Mouse (Mus musculus): ENCODE data around the gene Gm20388. TPM values are rescaled to one million over a fixed set of nuclear protein-coding genes. Genes with fewer than 3 reads are reported as not detected.

Gene Gm20388
- total RNA-seq, 1 experiment from 2014 or later: 18.4 TPM

DNA sequence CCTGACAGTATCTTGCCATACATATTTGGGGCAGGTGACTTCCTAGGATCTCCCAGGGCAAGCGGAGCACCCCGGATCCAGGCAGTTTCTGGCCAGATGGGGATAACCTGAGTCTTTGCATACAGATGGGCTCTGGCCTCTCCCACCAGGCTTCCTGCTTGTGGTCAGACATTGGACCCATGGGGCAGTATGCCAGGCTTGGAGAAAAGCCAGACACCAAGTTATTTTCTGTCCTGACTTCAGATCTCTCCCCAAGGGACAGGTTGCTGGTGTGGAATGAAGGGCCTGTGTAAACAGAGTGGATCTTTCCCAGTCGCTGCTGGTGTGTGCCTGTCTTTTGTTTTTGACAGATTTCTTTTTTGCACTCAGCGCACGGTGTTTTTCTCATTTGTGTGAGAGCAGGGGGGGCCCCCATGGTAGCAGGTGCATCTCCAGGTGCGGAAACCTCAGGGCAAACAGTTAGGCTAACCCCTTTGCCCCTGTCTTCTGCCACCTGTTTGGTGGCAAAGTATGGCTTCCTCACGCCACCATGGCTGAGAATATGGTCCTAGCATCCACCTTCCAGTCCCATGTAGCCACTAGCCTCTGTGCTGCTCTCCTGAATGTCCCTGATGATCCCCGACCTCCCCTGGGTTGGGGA lies 632.9 kb downstream of the Gm20388 start:
- ATAC-seq (replicated peaks in 1 of 2; ENCODE audit: insufficient read depth in 1 of 2, low FRiP score in 2 of 2, low TSS enrichment in 1 of 2, low read depth in 1 of 2, poor library complexity in 2 of 2, severe bottlenecking in 2 of 2): no peak

GRCm38 (mm10) chr8:120544155-120544554 lies 633.5 kb downstream of the Gm20388 start:
- ATAC-seq (replicated peaks in 1 of 2; ENCODE audit: insufficient read depth in 1 of 2, low FRiP score in 2 of 2, low TSS enrichment in 1 of 2, low read depth in 1 of 2, poor library complexity in 2 of 2, severe bottlenecking in 2 of 2): no peak

GRCm38 (mm10) chr8:120547562-120547961 lies 636.9 kb downstream of the Gm20388 start:
- ATAC-seq (replicated peaks in 1 of 2; ENCODE audit: insufficient read depth in 1 of 2, low FRiP score in 2 of 2, low TSS enrichment in 1 of 2, low read depth in 1 of 2, poor library complexity in 2 of 2, severe bottlenecking in 2 of 2): no peak

DNA sequence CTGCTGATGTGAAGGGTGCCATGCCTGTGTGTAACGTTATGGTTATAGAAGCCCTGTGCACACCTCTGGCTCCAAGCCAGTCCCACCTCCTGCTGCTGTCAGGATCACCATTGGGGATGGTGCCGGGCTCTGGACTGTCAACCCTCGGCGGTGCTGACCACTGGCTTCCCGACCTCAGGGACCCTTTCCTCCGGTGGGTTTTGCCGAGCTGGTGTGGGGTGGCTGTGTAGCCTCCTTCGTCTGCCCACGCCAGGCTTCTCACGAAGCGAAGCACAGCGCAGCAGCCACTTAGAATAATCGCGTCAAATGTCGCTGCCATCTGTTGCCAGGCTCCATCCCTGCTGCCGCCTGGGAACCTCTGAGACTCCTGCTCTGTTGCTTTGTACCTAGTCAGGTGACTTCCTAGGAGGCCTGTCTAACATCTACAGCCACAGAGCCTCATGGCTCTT lies 637.7 kb downstream of the Gm20388 start:
- ATAC-seq (replicated peaks in 1 of 2; ENCODE audit: insufficient read depth in 1 of 2, low FRiP score in 2 of 2, low TSS enrichment in 1 of 2, low read depth in 1 of 2, poor library complexity in 2 of 2, severe bottlenecking in 2 of 2): no peak

- ATAC-seq (replicated peaks in 1 of 2; ENCODE audit: insufficient read depth in 1 of 2, low FRiP score in 2 of 2, low TSS enrichment in 1 of 2, low read depth in 1 of 2, poor library complexity in 2 of 2, severe bottlenecking in 2 of 2): no peak
These were observed 638.8 kb downstream of the Gm20388 start for GRCm38 (mm10) chr8:120549321-120549921.

DNA sequence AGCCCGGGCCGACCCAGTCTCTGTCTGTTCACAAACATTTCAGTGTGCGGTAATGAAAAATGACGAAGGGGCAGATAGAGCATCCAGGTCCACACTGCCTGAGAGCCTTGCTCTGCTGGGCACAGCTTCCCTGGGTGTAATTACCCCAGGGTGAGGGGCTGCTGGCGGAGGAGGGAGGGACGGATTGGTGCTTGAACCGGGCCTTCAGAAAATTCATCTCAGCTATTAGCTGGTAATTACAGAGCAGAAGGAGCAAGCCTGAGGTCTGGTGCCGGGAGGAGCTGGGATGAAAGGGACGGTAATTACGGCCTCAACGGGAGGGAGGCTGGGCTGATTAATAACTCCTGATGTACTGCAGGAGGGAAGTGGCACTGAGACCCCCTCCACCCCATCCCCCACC lies 639.3 kb downstream of the Gm20388 start:
- ATAC-seq (replicated peaks in 1 of 2; ENCODE audit: insufficient read depth in 1 of 2, low FRiP score in 2 of 2, low TSS enrichment in 1 of 2, low read depth in 1 of 2, poor library complexity in 2 of 2, severe bottlenecking in 2 of 2): no peak

DNA sequence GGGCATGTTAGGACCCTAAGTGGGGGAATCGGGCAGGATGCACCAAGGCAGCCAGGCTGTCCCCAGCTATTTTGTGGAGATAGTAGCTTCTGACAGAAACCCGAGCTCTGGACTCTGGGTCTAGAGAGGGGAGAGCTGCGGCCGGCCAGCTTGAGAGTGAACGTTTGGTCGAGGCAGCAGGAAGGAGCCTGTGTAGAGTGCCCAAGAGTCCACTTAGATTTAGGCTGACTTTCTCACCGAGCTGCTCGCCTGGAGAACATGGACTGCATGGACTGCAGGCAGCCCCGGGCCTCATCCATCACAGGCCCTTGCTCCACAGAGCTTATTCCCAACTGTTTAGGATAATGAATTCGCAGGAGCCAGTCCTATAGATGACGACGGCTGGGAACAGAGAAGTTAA lies 639.8 kb downstream of the Gm20388 start:
- no peak for ATAC-seq (replicated peaks in 1 of 2; ENCODE audit: insufficient read depth in 1 of 2, low FRiP score in 2 of 2, low TSS enrichment in 1 of 2, low read depth in 1 of 2, poor library complexity in 2 of 2, severe bottlenecking in 2 of 2)

- ATAC-seq (replicated peaks in 1 of 2; ENCODE audit: insufficient read depth in 1 of 2, low FRiP score in 2 of 2, low TSS enrichment in 1 of 2, low read depth in 1 of 2, poor library complexity in 2 of 2, severe bottlenecking in 2 of 2): no peak
These were observed 640.5 kb downstream of the Gm20388 start for GRCm38 (mm10) chr8:120550937-120551676.

DNA sequence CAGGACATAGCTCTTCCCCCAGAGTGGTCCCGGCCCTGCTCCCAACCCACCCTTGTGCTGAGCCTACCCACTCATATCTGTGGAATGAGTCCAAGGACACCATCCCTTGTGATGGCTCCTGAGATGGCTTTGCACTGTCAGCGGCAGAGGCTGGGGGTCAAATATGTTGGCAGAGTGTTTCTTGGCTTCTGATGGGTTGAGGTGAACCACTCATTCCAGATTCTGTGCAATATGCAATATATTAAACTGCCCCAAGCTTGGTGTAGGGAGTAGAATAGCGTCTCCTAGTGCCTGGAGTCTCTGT lies 641.0 kb downstream of the Gm20388 start:
- ATAC-seq (replicated peaks in 1 of 2; ENCODE audit: insufficient read depth in 1 of 2, low FRiP score in 2 of 2, low TSS enrichment in 1 of 2, low read depth in 1 of 2, poor library complexity in 2 of 2, severe bottlenecking in 2 of 2): no peak

DNA sequence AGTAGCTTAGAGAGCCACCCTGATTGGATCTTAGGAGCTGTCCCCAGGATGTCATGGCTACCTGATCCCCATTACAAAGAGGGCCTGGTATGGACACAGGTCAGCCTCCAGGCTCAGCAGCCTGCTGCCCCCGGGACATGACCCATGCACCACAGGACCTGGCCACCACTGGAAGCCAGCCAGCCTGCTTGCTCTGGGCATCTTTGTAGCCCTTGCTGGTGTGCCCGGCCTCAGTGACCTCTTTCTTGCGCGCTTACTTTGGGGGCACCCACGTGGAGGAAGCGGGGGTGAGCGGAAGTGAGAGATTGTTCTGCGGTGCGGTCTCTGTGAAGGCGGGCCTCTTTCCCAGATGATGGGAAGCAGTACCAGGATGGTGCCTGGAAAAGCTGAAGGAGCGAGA lies 641.9 kb downstream of the Gm20388 start:
- ATAC-seq (replicated peaks in 1 of 2; ENCODE audit: insufficient read depth in 1 of 2, low FRiP score in 2 of 2, low TSS enrichment in 1 of 2, low read depth in 1 of 2, poor library complexity in 2 of 2, severe bottlenecking in 2 of 2): no peak

GRCm38 (mm10) chr8:120553441-120554123 lies 642.9 kb downstream of the Gm20388 start:
- no peak for ATAC-seq (replicated peaks in 1 of 2; ENCODE audit: insufficient read depth in 1 of 2, low FRiP score in 2 of 2, low TSS enrichment in 1 of 2, low read depth in 1 of 2, poor library complexity in 2 of 2, severe bottlenecking in 2 of 2)

GRCm38 (mm10) chr8:120554466-120555039 lies 643.9 kb downstream of the Gm20388 start:
- no peak for ATAC-seq (replicated peaks in 1 of 2; ENCODE audit: insufficient read depth in 1 of 2, low FRiP score in 2 of 2, low TSS enrichment in 1 of 2, low read depth in 1 of 2, poor library complexity in 2 of 2, severe bottlenecking in 2 of 2)

- no peak for ATAC-seq (replicated peaks in 1 of 2; ENCODE audit: insufficient read depth in 1 of 2, low FRiP score in 2 of 2, low TSS enrichment in 1 of 2, low read depth in 1 of 2, poor library complexity in 2 of 2, severe bottlenecking in 2 of 2)
These were observed 645.7 kb downstream of the Gm20388 start for GRCm38 (mm10) chr8:120556198-120556892.

DNA sequence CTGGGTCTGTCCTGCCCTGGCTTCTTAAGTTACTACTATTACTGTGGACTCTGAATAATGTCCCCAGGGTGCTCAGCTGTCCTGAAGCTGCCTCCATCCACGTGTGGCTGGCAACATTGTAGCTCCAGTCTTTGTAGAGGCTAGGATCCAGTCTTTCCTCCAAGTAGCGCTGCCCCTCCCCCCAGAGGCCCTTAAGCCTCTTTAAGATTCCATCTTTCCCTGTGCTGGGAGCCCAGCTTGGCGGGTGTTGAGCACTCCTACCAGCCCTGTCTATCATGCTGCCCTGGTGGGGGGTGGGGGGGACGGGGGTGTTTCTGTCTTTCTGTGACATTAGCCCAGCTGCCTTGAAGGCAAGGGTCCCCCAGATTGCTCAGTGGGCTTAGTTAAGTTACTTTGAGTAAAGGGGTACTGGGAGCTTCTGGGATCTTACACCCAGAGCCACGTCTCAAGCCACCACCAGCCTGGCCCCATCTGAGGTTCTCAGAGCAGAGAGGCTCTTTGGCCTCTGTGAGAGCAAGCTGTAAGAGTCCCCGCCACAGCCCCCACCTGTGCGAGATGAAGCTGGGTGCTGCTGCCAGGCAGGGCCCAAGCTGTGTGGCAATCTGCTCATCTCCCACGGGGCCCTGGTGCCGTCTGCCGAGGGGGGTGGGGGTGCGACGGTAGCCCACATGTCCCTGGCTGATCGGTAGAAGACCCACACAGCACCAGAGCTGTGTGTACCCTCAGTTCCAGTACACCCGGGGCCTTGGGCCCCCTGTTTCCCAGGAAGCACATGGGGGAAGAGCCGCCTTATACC lies 646.7 kb downstream of the Gm20388 start:
- no peak for ATAC-seq (replicated peaks in 1 of 2; ENCODE audit: insufficient read depth in 1 of 2, low FRiP score in 2 of 2, low TSS enrichment in 1 of 2, low read depth in 1 of 2, poor library complexity in 2 of 2, severe bottlenecking in 2 of 2)

GRCm38 (mm10) chr8:120558162-120558561 lies 647.5 kb downstream of the Gm20388 start:
- no peak for ATAC-seq (replicated peaks in 1 of 2; ENCODE audit: insufficient read depth in 1 of 2, low FRiP score in 2 of 2, low TSS enrichment in 1 of 2, low read depth in 1 of 2, poor library complexity in 2 of 2, severe bottlenecking in 2 of 2)

- no peak for ATAC-seq (replicated peaks in 1 of 2; ENCODE audit: insufficient read depth in 1 of 2, low FRiP score in 2 of 2, low TSS enrichment in 1 of 2, low read depth in 1 of 2, poor library complexity in 2 of 2, severe bottlenecking in 2 of 2)
These were observed 649.0 kb downstream of the Gm20388 start for GRCm38 (mm10) chr8:120559654-120560053.

DNA sequence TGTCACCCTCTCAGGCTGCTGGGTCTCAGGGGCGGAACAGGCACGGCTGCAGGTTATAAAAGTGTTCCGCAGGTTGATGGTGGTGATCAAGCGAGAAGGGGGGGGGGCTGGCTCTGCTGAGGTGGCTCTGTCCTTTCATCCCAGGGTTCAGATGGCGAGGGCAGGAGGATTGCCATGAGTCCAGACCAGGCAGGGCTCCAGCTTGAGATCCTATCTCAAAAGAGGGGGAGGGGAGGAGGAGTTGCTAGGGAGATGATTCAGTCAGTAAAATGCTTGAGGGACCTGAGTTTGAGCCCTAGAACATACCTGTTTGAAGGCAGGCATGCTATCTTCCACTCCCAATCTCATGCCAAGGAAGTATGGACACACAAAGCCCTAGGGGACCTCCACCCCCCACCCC lies 649.9 kb downstream of the Gm20388 start:
- no peak for ATAC-seq (replicated peaks in 1 of 2; ENCODE audit: insufficient read depth in 1 of 2, low FRiP score in 2 of 2, low TSS enrichment in 1 of 2, low read depth in 1 of 2, poor library complexity in 2 of 2, severe bottlenecking in 2 of 2)
